Mouse (Mus musculus): ENCODE measurements at regions not wholly inside any gene's neighbourhood (a gene's known extent, or its start where the extent isn't known, plus 50 kb on each side); places are given as distances from the start of the nearest gene placed in this dataset.

- H3K4me3 ChIP-seq: no peak overlapping the region
- no peaks in the 10 kb centered on the region for H3K9me3 ChIP-seq (replicated peaks)
- ATAC-seq (ENCODE audit: insufficient number of reproducible peaks, low FRiP score): peak; percentile 84
- peak overlapping the region; percentile 96 for H3K27ac ChIP-seq (ENCODE audit: poor library complexity, severe bottlenecking)
- no peaks in the 10 kb centered on the region for H3K36me3 ChIP-seq
- peak overlapping the region; percentile 46 for H3K9ac ChIP-seq
- peak overlapping the region; percentile 51 for H3K4me2 ChIP-seq
- WGBS: 5% methylated on average over 4 of the region's 4 CpGs
- peaks cover 82% of the 10 kb centered on the region for H3K4me1 ChIP-seq (replicated peaks)
- H3K27me3 ChIP-seq (replicated peaks): no peaks in the 10 kb centered on the region
These were observed 191.1 kb downstream of the Fam43a start for GRCm38 (mm10) chr16:30790551-30791001.

- peaks cover 89% of the 10 kb centered on the region for H3K4me1 ChIP-seq (replicated peaks)
- WGBS: 34% methylated on average over 10 of the region's 10 CpGs
These were observed 191.7 kb downstream of the Fam43a start for GRCm38 (mm10) chr16:30791048-30791855.

GRCm38 (mm10) chr16:30792738-30793377 is 193.3 kb downstream of the Fam43a start:
- ATAC-seq (ENCODE audit: insufficient number of reproducible peaks, low FRiP score): no peak
- WGBS: 43% methylated on average over 11 of the region's 11 CpGs
- H3K4me1 ChIP-seq (replicated peaks): peaks cover 86% of the 10 kb centered on the region

More at GRCm38 (mm10) chr16:30791048-30791855, 191.7 kb downstream of the Fam43a start:
- H3K9ac ChIP-seq: no peak overlapping the region
- no peak overlapping the region for H3K4me3 ChIP-seq
- no peaks in the 10 kb centered on the region for H3K36me3 ChIP-seq
- H3K9me3 ChIP-seq (replicated peaks): no peaks in the 10 kb centered on the region
- no peak for ATAC-seq (ENCODE audit: insufficient number of reproducible peaks, low FRiP score)
- peak overlapping the region; percentile 96 for H3K27ac ChIP-seq (ENCODE audit: poor library complexity, severe bottlenecking)
- H3K27me3 ChIP-seq (replicated peaks): no peaks in the 10 kb centered on the region
- H3K4me2 ChIP-seq: peak overlapping the region; percentile 51

GRCm38 (mm10) chr16:30793378-30793753 is 193.8 kb downstream of the Fam43a start:
- no peaks in the 10 kb centered on the region for H3K27me3 ChIP-seq (replicated peaks)
- H3K27ac ChIP-seq (ENCODE audit: poor library complexity, severe bottlenecking): no peak overlapping the region
- H3K36me3 ChIP-seq: no peaks in the 10 kb centered on the region
- no peaks in the 10 kb centered on the region for H3K9me3 ChIP-seq (replicated peaks)
- 53% methylated on average over 9 of the region's 9 CpGs for WGBS
- H3K4me2 ChIP-seq: no peak overlapping the region
- ATAC-seq (ENCODE audit: insufficient number of reproducible peaks, low FRiP score): no peak
- H3K9ac ChIP-seq: no peak overlapping the region
- peaks cover 81% of the 10 kb centered on the region for H3K4me1 ChIP-seq (replicated peaks)
- no peak overlapping the region for H3K4me3 ChIP-seq

More at GRCm38 (mm10) chr16:30792738-30793377, 193.3 kb downstream of the Fam43a start:
- Histone ChIP-seq H3K4me2 (no peak overlapping the region), H3K9ac (no peak overlapping the region), H3K27me3 (replicated peaks) (no peaks in the 10 kb centered on the region), H3K36me3 (no peaks in the 10 kb centered on the region), H3K9me3 (replicated peaks) (no peaks in the 10 kb centered on the region), H3K27ac (ENCODE audit: poor library complexity, severe bottlenecking) (no peak overlapping the region), H3K4me3 (no peak overlapping the region)

GRCm38 (mm10) chr16:30793856-30794255 is 194.3 kb downstream of the Fam43a start:
- Histone ChIP-seq H3K9ac (no peak overlapping the region), H3K27ac (ENCODE audit: poor library complexity, severe bottlenecking) (no peak overlapping the region), H3K36me3 (no peaks in the 10 kb centered on the region), H3K27me3 (replicated peaks) (no peaks in the 10 kb centered on the region), H3K4me1 (replicated peaks) (peaks cover 76% of the 10 kb centered on the region), H3K9me3 (replicated peaks) (no peaks in the 10 kb centered on the region), H3K4me3 (no peak overlapping the region), H3K4me2 (no peak overlapping the region)
- 89% methylated on average over 3 of the region's 3 CpGs for WGBS
- no peak for ATAC-seq (ENCODE audit: insufficient number of reproducible peaks, low FRiP score)

GRCm38 (mm10) chr16:30795501-30795904 is 196.0 kb downstream of the Fam43a start:
- peak; percentile 58 for ATAC-seq (ENCODE audit: insufficient number of reproducible peaks, low FRiP score)

GRCm38 (mm10) chr16:30796103-30796502 is 196.6 kb downstream of the Fam43a start:
- no peak overlapping the region for H3K4me2 ChIP-seq
- no peaks in the 10 kb centered on the region for H3K36me3 ChIP-seq
- H3K9ac ChIP-seq: no peak overlapping the region
- H3K4me3 ChIP-seq: no peak overlapping the region
- H3K27ac ChIP-seq (ENCODE audit: poor library complexity, severe bottlenecking): 0 out of 2 replicates have a peak overlapping the region, but pooled peaks have one; percentile 24
- H3K27me3 ChIP-seq (replicated peaks): no peaks in the 10 kb centered on the region
- 92% methylated on average over 6 of the region's 6 CpGs for WGBS
- H3K4me1 ChIP-seq (replicated peaks): peaks cover 71% of the 10 kb centered on the region
- no peak for ATAC-seq (ENCODE audit: insufficient number of reproducible peaks, low FRiP score)
- H3K9me3 ChIP-seq (replicated peaks): no peaks in the 10 kb centered on the region; the same call in 1 of the 2 replicates

More at GRCm38 (mm10) chr16:30795501-30795904, 196.0 kb downstream of the Fam43a start:
- no peak overlapping the region for H3K4me2 ChIP-seq
- no peak overlapping the region for H3K9ac ChIP-seq
- no peaks in the 10 kb centered on the region for H3K36me3 ChIP-seq
- H3K9me3 ChIP-seq (replicated peaks): no peaks in the 10 kb centered on the region
- peak overlapping the region; percentile 24 for H3K27ac ChIP-seq (ENCODE audit: poor library complexity, severe bottlenecking)
- WGBS: 50% methylated on average over 5 of the region's 5 CpGs
- peaks cover 76% of the 10 kb centered on the region for H3K4me1 ChIP-seq (replicated peaks)
- no peaks in the 10 kb centered on the region for H3K27me3 ChIP-seq (replicated peaks)
- no peak overlapping the region for H3K4me3 ChIP-seq

- Histone ChIP-seq H3K4me3 (no peak overlapping the region), H3K9me3 (replicated peaks) (peaks cover 5% of the 10 kb centered on the region; the same call in 1 of the 2 replicates), H3K36me3 (no peaks in the 10 kb centered on the region), H3K27ac (ENCODE audit: poor library complexity, severe bottlenecking) (no peak overlapping the region), H3K4me2 (no peak overlapping the region), H3K9ac (no peak overlapping the region), H3K4me1 (replicated peaks) (peaks cover 62% of the 10 kb centered on the region), H3K27me3 (replicated peaks) (no peaks in the 10 kb centered on the region)
- no peak for ATAC-seq (ENCODE audit: insufficient number of reproducible peaks, low FRiP score)
- WGBS: 83% methylated on average over 3 of the region's 3 CpGs
These were observed 197.5 kb downstream of the Fam43a start for GRCm38 (mm10) chr16:30797006-30797405.

GRCm38 (mm10) chr16:30797973-30798471 is 198.5 kb downstream of the Fam43a start:
- 61% methylated on average over 7 of the region's 7 CpGs for WGBS
- Histone ChIP-seq H3K27me3 (replicated peaks) (no peaks in the 10 kb centered on the region), H3K4me1 (replicated peaks) (peaks cover 52% of the 10 kb centered on the region), H3K36me3 (no peaks in the 10 kb centered on the region), H3K4me2 (no peak overlapping the region), H3K4me3 (no peak overlapping the region), H3K9ac (no peak overlapping the region), H3K27ac (ENCODE audit: poor library complexity, severe bottlenecking) (no peak overlapping the region), H3K9me3 (replicated peaks) (peaks cover 5% of the 10 kb centered on the region; the same call in 1 of the 2 replicates)
- ATAC-seq (ENCODE audit: insufficient number of reproducible peaks, low FRiP score): no peak

GRCm38 (mm10) chr16:30798536-30798935 is 199.0 kb downstream of the Fam43a start:
- no peak overlapping the region for H3K9ac ChIP-seq
- no peak overlapping the region for H3K27ac ChIP-seq (ENCODE audit: poor library complexity, severe bottlenecking)
- 92% methylated on average over 1 of the region's 1 CpGs for WGBS
- H3K27me3 ChIP-seq (replicated peaks): no peaks in the 10 kb centered on the region
- ATAC-seq (ENCODE audit: insufficient number of reproducible peaks, low FRiP score): no peak
- peaks cover 5% of the 10 kb centered on the region; the same call in 1 of the 2 replicates for H3K9me3 ChIP-seq (replicated peaks)
- no peak overlapping the region for H3K4me2 ChIP-seq
- peaks cover 47% of the 10 kb centered on the region for H3K4me1 ChIP-seq (replicated peaks)
- H3K36me3 ChIP-seq: no peaks in the 10 kb centered on the region
- no peak overlapping the region for H3K4me3 ChIP-seq

Data from heart, embryonic 12.5 days (tissue).